Mouse (Mus musculus) midbrain, embryonic 15.5 days (tissue): Measurements from ENCODE around the gene Nprl2. TPM values are rescaled to one million over a fixed set of nuclear protein-coding genes. Genes with fewer than 3 reads are reported as not detected.
A peak's percentile ranks its signal among the peaks of the same experiment; 100 is the strongest.

Experiments
- ATAC-seq: fragments of 200-750 bp; cut with Nextera tagmentation; replicated peaks from 2 replicates; pipeline ENCODE4 v1.8.0; 2017; ENCODE audit warnings: moderate TSS enrichment
- H3K27ac ChIP-seq: fragments of 300-500 bp; sonication (generic); 2 replicates; pipeline ENCODE4 v1.5.1; 2015; ENCODE audit warnings: mild to moderate bottlenecking, inconsistent platforms
- H3K27me3 ChIP-seq: fragments of 300-500 bp; sonication (generic); replicated peaks from 2 replicates; pipeline ENCODE4 v1.6.1; 2015; ENCODE audit warnings: inconsistent platforms
- H3K36me3 ChIP-seq: fragments of 300-500 bp; sonication (generic); replicated peaks from 2 replicates; pipeline ENCODE4 v1.6.1; 2015; ENCODE audit warnings: inconsistent platforms
- H3K4me1 ChIP-seq: fragments of 300-500 bp; sonication (generic); 2 replicates; pipeline ENCODE4 v1.6.1; 2015; ENCODE audit warnings: inconsistent platforms
- H3K4me2 ChIP-seq: fragments of 300-500 bp; sonication (generic); 2 replicates; pipeline ENCODE4 v1.6.1; 2015; ENCODE audit warnings: inconsistent platforms, mild to moderate bottlenecking, moderate library complexity
- H3K4me3 ChIP-seq: fragments of 300-500 bp; sonication (generic); 2 replicates; pipeline ENCODE4 v1.5.1; 2015; ENCODE audit warnings: mild to moderate bottlenecking, inconsistent platforms
- H3K9ac ChIP-seq: fragments of 300-500 bp; sonication (generic); 2 replicates; pipeline ENCODE4 v1.6.1; 2015; ENCODE audit warnings: mild to moderate bottlenecking, inconsistent platforms
- H3K9me3 ChIP-seq: fragments of 300-500 bp; sonication (generic); 2 replicates; pipeline ENCODE4 v1.6.1; 2016; ENCODE audit warnings: inconsistent platforms
- WGBS: fragments of 180-500 bp; shearing (Covaris S2); methylation state at CpG from one replicate; pipeline ENCODE4 v1.1.7; 2015; ENCODE audit warnings: mixed read lengths; 5-methylcytosine and 5-hydroxymethylcytosine counted together
- polyA plus RNA-seq: library from polyadenylated mRNA; unstranded; fragments of >200 nt; fragmentation: Nextera tagmentation; extraction: Ambion mirVana; gene quantifications from 2 replicates; pipeline ENCODE4 v1.2.1, GENCODE M21; 2015

Gene Nprl2
- polyA plus RNA-seq, 1 experiment from 2014 or later = 78.4 TPM

DNA sequence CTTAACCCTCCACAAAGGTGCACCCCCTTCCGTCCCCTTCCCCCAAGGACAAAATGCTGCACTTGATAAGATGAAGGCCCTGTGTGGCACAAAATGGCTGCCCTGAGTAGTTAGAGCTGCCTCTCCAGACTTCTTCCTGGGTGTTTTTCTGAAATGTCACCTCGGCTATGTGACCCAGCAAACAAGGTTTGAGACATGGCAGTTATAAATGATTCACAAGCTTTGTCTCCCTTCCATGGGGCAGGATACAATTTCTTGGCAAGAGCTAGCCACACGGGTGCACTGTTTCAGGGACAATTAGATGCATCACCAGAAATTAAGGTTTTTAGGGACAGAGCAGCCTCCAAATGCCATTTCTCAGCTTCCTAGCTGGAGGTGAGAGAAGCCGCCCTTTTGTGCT, 1.6 kb upstream of the Nprl2 start:
- Histone ChIP-seq H3K9ac (no peak overlapping the region), H3K9me3 (no peaks in the 10 kb centered on the region), H3K36me3 (peaks cover 38% of the 10 kb centered on the region), H3K27me3 (no peaks in the 10 kb centered on the region), H3K4me3 (peak overlapping the region; percentile 72; the same call in 1 of the 2 replicates), H3K4me2 (peak overlapping the region; percentile 83), H3K4me1 (peaks cover 51% of the 10 kb centered on the region), H3K27ac (no peak overlapping the region)
- no peak for ATAC-seq
- WGBS = 73% methylated on average over 4 of the region's 4 CpGs

DNA sequence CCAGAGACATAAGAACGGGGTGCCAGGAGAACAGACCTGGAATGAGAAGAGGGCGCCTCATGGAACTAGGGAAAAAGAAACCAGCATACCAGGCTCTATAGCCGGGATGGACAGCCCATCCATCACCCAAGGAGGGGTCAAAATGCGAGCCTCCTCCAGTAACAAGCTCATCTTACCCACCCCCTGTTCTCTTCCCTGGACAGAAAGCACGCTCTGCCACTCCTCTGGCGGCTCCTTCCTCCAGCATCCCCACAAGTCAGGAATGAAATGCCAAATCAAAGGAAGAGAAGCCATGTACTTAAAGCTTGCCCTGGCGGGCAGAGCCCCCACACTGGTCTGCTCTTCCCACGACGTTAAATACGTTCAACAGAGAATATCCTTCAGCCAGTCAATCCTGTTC, 1.0 kb upstream of the Nprl2 start:
- H3K27ac ChIP-seq = peak overlapping the region; percentile 80
- H3K27me3 ChIP-seq = no peaks in the 10 kb centered on the region
- H3K4me3 ChIP-seq = peak overlapping the region; percentile 72
- H3K36me3 ChIP-seq = peaks cover 38% of the 10 kb centered on the region
- peak overlapping the region; percentile 83 for H3K4me2 ChIP-seq
- peak overlapping the region; percentile 63 for H3K9ac ChIP-seq
- 46% methylated on average over 10 of the region's 10 CpGs for WGBS
- ATAC-seq = no peak
- no peaks in the 10 kb centered on the region for H3K9me3 ChIP-seq
- H3K4me1 ChIP-seq = peaks cover 50% of the 10 kb centered on the region

DNA sequence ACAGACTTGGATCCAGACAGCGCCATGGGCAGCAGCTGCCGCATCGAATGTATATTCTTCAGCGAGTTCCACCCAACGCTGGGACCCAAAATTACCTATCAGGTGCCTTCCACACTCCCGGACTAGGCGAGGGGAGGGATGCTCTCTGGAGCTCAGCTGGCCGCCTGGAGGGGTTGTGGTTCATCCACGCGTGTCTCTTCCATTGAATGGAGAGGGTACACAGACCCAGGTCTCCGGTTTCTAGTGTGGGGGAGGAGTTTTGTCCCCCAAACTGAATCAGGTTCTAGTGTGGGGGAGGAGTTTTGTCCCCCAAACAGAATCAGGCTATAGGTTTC, 293 bp downstream of the Nprl2 start:
- Histone ChIP-seq H3K9me3 (no peaks in the 10 kb centered on the region), H3K4me1 (peaks cover 50% of the 10 kb centered on the region), H3K9ac (peak overlapping the region; percentile 63), H3K27ac (peak overlapping the region; percentile 65), H3K36me3 (peaks cover 38% of the 10 kb centered on the region), H3K4me3 (peak overlapping the region; percentile 72), H3K27me3 (no peaks in the 10 kb centered on the region), H3K4me2 (peak overlapping the region; percentile 83)
- 2% methylated on average over 11 of the region's 11 CpGs for WGBS
- peak; percentile 37 for ATAC-seq

DNA sequence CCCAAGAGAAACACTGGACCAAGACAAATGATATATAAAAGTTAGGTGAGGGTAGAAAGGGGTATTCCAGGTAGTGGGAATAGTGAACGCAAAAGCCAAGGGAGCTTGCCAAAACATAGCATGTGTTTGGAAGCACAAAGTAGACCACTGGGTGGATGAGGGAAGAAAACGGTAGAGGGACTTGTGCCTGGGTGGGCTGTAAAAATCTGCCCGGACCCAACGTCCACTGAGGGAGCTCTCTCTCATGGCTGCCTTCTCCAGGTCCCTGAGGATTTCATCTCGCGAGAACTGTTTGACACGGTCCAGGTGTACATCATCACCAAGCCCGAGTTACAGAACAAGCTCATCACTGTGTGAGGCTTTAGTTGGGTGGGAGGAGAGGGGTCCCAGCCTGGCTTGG, 695 bp downstream of the Nprl2 start:
- H3K4me1 ChIP-seq = peaks cover 50% of the 10 kb centered on the region
- 54% methylated on average over 8 of the region's 8 CpGs for WGBS
- H3K27ac ChIP-seq = no peak overlapping the region; the same call in 1 of the 2 replicates
- H3K27me3 ChIP-seq = no peaks in the 10 kb centered on the region
- ATAC-seq = no peak
- peak overlapping the region; percentile 83 for H3K4me2 ChIP-seq
- H3K36me3 ChIP-seq = peaks cover 38% of the 10 kb centered on the region
- H3K9me3 ChIP-seq = no peaks in the 10 kb centered on the region
- peak overlapping the region; percentile 72 for H3K4me3 ChIP-seq
- H3K9ac ChIP-seq = peak overlapping the region; percentile 63

DNA sequence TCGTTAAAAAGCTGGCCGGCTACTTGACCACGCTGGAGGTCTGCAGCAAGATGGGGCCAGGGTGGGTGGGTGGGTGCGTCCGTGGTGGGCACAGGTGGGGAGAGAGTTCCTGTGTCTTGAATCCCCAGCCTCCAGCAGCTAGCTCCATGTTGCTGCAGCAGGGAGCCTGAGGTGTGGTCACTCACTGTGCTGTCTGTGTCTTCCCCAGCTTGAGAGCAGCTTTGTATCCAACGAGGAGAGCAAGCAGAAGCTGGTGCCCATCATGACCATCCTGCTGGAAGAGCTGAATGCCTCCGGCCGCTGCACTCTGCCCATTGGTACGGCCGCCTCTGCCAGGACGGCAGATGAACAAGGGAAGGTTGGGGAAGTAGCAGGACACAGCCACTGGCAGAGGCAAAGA, 1.3 kb downstream of the Nprl2 start:
- no peak for ATAC-seq
- no peak overlapping the region for H3K27ac ChIP-seq
- H3K4me1 ChIP-seq = peaks cover 53% of the 10 kb centered on the region
- no peaks in the 10 kb centered on the region for H3K27me3 ChIP-seq
- WGBS = 87% methylated on average over 11 of the region's 11 CpGs
- H3K9ac ChIP-seq = no peak overlapping the region
- no peak overlapping the region; the same call in 1 of the 2 replicates for H3K4me2 ChIP-seq
- peaks cover 32% of the 10 kb centered on the region; the same call in 1 of the 2 replicates for H3K36me3 ChIP-seq
- H3K4me3 ChIP-seq = no peak overlapping the region
- H3K9me3 ChIP-seq = no peaks in the 10 kb centered on the region

DNA sequence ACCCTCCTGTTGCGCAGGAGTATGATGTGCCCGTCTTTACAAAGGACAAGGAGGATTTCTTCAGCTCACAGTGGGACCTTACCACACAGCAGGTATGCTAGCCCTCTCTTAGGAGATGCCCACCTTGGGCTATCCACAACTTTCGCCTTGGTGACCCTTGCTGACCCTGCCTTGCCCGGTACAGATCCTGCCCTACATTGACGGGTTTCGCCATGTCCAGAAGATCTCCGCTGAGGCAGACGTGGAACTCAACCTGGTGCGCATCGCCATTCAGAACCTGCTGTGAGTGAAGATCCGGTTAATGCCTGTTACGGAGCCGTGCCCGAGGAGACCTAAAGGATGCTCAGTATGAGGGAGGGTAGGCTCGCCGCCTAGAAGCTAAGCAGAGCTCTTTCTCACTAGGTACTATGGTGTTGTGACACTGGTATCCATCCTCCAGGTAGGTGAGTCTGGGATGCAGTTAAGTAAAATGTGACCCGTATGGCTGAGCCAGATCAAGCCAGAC, 2.2 kb downstream of the Nprl2 start:
- no peaks in the 10 kb centered on the region for H3K9me3 ChIP-seq
- no peak overlapping the region for H3K9ac ChIP-seq
- no peak for ATAC-seq
- no peak overlapping the region for H3K27ac ChIP-seq
- H3K27me3 ChIP-seq = peaks cover 5% of the 10 kb centered on the region; the same call in 1 of the 2 replicates
- no peak overlapping the region for H3K4me2 ChIP-seq
- peaks cover 22% of the 10 kb centered on the region; the same call in 1 of the 2 replicates for H3K36me3 ChIP-seq
- H3K4me3 ChIP-seq = no peak overlapping the region
- peaks cover 53% of the 10 kb centered on the region for H3K4me1 ChIP-seq
- 93% methylated on average over 17 of the region's 17 CpGs for WGBS

DNA sequence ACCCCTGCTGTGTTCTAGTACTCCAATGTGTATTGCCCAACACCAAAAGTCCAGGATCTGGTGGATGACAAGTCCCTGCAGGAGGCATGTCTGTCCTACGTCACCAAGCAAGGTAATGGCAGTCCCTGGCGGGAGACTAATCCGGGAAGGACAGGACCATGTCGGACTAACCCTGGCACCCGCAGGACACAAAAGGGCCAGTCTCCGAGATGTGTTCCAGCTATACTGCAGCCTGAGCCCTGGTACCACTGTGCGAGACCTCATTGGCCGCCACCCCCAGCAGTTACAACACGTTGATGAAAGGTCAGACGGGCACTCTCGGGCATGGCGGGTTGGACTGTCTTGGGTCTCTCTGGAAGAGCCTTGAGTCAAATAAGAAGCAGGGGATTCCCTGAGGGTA, 2.7 kb downstream of the Nprl2 start:
- no peak overlapping the region for H3K27ac ChIP-seq
- WGBS = 93% methylated on average over 12 of the region's 12 CpGs

DNA sequence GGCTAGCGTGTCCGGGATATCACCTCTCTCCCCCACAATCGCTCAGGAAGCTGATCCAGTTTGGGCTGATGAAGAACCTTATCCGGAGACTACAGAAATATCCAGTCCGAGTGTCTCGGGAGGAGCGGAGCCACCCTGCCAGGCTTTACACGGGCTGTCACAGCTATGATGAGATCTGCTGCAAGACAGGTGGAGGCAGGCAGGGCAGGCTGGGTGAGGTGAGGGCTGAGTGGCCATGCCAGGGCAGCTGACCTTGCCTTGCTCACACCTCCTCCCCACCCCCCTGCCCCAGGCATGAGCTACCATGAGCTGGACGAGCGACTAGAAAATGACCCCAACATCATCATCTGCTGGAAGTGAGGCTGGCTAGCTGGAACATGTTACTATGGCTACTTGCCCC, 3.2 kb downstream of the Nprl2 start:
- H3K4me3 ChIP-seq = no peak overlapping the region
- H3K9ac ChIP-seq = no peak overlapping the region
- WGBS = 90% methylated on average over 10 of the region's 10 CpGs
- peaks cover 13% of the 10 kb centered on the region; the same call in 1 of the 2 replicates for H3K36me3 ChIP-seq
- no peaks in the 10 kb centered on the region for H3K9me3 ChIP-seq
- ATAC-seq = no peak
- no peak overlapping the region for H3K4me2 ChIP-seq
- H3K4me1 ChIP-seq = peaks cover 51% of the 10 kb centered on the region
- peaks cover 15% of the 10 kb centered on the region for H3K27me3 ChIP-seq
- H3K27ac ChIP-seq = no peak overlapping the region

More for the DNA sequence above, 2.7 kb downstream of the Nprl2 start:
- Histone ChIP-seq H3K4me2 (no peak overlapping the region), H3K27me3 (peaks cover 10% of the 10 kb centered on the region; the same call in 1 of the 2 replicates), H3K9me3 (no peaks in the 10 kb centered on the region), H3K9ac (no peak overlapping the region), H3K4me1 (peaks cover 53% of the 10 kb centered on the region), H3K4me3 (no peak overlapping the region), H3K36me3 (peaks cover 18% of the 10 kb centered on the region; the same call in 1 of the 2 replicates)
- no peak for ATAC-seq

DNA sequence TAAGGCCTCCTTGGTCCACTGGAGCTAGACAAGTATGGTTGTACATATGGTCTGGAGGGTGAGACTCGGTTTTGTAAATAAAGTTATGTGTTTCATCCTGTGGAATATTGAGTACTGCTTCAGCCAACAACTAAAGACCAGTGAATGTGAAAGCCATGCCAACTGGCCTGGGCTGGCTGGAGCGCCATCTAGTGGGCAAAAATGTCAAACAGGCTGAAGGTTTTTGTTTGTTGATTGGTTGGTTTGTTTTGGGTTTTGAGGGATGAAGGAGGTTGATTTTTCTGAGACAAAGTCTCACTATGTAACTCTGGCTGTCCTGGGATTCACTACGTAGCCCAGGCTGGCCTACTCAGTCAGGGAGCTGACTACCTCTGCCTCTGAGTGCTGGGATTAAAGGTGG, 3.6 kb downstream of the Nprl2 start:
- 6% methylated on average over 3 of the region's 3 CpGs for WGBS
- Histone ChIP-seq H3K4me1 (peaks cover 47% of the 10 kb centered on the region), H3K36me3 (peaks cover 13% of the 10 kb centered on the region; the same call in 1 of the 2 replicates), H3K27ac (no peak overlapping the region), H3K9ac (no peak overlapping the region), H3K4me2 (no peak overlapping the region), H3K4me3 (no peak overlapping the region), H3K9me3 (no peaks in the 10 kb centered on the region), H3K27me3 (peaks cover 19% of the 10 kb centered on the region)
- ATAC-seq = no peak

DNA sequence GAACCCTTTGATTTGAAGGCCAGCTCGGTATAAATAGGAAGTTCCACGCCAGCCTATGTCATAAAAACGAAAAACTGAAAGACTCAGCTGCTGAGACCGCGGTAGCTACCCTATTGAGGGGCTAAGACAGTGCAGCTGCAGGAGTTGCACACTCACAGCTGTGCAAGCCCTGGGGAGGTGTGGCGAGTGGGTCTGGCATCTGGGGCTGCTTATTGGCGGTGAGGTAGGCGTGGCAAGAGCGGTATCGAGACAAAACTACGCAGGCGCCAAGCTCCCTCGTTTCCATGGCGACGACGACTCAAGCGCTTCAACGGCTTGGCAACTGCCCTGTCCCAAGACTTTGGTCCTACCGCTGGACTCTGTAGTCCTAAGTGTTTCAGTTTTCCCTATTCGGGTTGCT, 5.0 kb downstream of the Nprl2 start, which contains the start of gene Zmynd10:
Gene Zmynd10 (plus strand): TSS at position 273 of the 400 bp plus-strand sequence.
- Histone ChIP-seq H3K27me3 (peaks cover 33% of the 10 kb centered on the region), H3K9me3 (no peaks in the 10 kb centered on the region), H3K4me1 (peaks cover 49% of the 10 kb centered on the region), H3K4me2 (peak within 1 kb of the TSS; percentile 60), H3K4me3 (peak within 1 kb of the TSS; percentile 27), H3K27ac (peak within 1 kb of the TSS; percentile 57; the same call in 1 of the 2 replicates), H3K36me3 (peaks cover 13% of the 10 kb centered on the region; the same call in 1 of the 2 replicates), H3K9ac (peak within 1 kb of the TSS; percentile 31; the same call in 1 of the 2 replicates)
- 2% methylated on average over 20 of the region's 20 CpGs for WGBS
- peak; percentile 51 for ATAC-seq

DNA sequence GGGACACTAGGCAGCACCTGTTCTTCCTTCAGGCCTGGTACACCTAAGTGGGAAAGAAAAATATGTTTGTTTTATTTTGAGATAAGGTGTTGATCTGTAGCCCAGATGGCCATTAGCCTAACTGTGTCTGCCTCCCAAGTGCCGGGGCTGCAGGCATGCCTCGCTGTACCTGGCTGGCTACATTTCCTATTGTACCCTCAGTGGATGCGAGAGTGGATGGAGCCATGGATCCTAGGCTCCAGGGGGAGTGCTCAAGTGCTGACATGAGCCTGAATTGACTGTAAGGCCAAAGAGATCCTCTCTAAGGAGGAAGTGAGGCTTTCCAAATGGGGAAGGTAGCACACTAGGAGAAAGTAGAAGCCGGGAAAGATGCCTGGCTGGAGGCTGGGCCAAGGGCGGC, 5.9 kb downstream of the Nprl2 start:
- Histone ChIP-seq H3K4me2 (no peak overlapping the region), H3K36me3 (peaks cover 13% of the 10 kb centered on the region; the same call in 1 of the 2 replicates), H3K9me3 (no peaks in the 10 kb centered on the region), H3K4me3 (no peak overlapping the region), H3K27ac (no peak overlapping the region), H3K27me3 (peaks cover 42% of the 10 kb centered on the region), H3K4me1 (peaks cover 43% of the 10 kb centered on the region), H3K9ac (no peak overlapping the region)
- no peak for ATAC-seq
- 77% methylated on average over 5 of the region's 5 CpGs for WGBS

DNA sequence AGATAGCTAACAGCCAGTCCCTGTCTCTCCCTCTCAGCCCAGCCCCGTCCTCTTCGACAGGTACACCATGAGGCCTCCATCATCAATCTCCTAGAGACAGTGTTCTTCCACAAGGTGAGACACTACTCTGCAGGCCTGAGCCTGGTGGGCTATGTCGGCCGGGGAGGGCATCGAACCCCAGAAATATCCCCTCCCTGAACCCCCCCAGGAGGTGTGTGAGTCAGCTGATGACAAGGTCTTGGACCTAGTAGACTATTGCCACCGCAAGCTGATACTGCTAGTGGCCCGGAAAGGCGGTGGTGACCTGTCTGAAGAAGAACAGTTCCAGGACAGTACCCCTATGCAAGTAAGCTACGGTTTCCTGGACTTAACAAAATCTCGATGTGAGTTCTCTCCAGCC, 6.8 kb downstream of the Nprl2 start:
- Histone ChIP-seq H3K9me3 (no peaks in the 10 kb centered on the region), H3K36me3 (peaks cover 10% of the 10 kb centered on the region; the same call in 1 of the 2 replicates), H3K27ac (no peak overlapping the region), H3K27me3 (peaks cover 46% of the 10 kb centered on the region), H3K9ac (no peak overlapping the region), H3K4me1 (peaks cover 50% of the 10 kb centered on the region), H3K4me3 (no peak overlapping the region), H3K4me2 (no peak overlapping the region)
- WGBS = 91% methylated on average over 10 of the region's 10 CpGs
- no peak for ATAC-seq
